Mouse (Mus musculus) liver, embryonic 14.5 days (tissue): ENCODE measurements around the gene Mgarp. TPM values are rescaled to one million over a fixed set of nuclear protein-coding genes. Genes with fewer than 3 reads are reported as not detected.
A peak's percentile ranks its signal among the peaks of the same experiment; 100 is the strongest.

ENCODE experiments used
- ATAC-seq: fragments of 200-750 bp; cut with Nextera tagmentation; 2 replicates; pipeline ENCODE4 v1.8.0; 2017; ENCODE audit warnings: moderate number of reproducible peaks, mild to moderate bottlenecking, moderate library complexity; ENCODE audit not compliant: insufficient read depth
- DNase-seq, 3 experiments: peaks; one replicate each; pipeline ENCODE4 v3.0.0-alpha.2; 2012 to 2013; ENCODE audit warnings: low read depth in 3 of 3, low spot score in 3 of 3
- H3K27ac ChIP-seq: fragments of 300-500 bp; sonication (generic); 2 replicates; pipeline ENCODE4 v1.5.1; 2014; ENCODE audit warnings: moderate library complexity, mild to moderate bottlenecking, control low read depth, inconsistent platforms
- H3K27me3 ChIP-seq: fragments of 300-500 bp; sonication (generic); 2 replicates; pipeline ENCODE4 v1.6.1; 2014; ENCODE audit warnings: mild to moderate bottlenecking, low read length, moderate library complexity; ENCODE audit not compliant: control insufficient read depth, insufficient read depth
- H3K36me3 ChIP-seq: fragments of 300-500 bp; sonication (generic); replicated peaks from 2 replicates; pipeline ENCODE4 v1.6.1; 2014; ENCODE audit warnings: low read depth; ENCODE audit not compliant: control insufficient read depth, insufficient read depth
- H3K4me1 ChIP-seq, 2 experiments: fragments of 200-500 bp in 1 of 2; fragments of 300-500 bp in 1 of 2; sonication (generic) in 1 of 2; replicated peaks; 2 replicates each; pipeline ENCODE4 v1.6.1; 2012 to 2014; ENCODE audit warnings: antibody characterized with exemption in 1 of 2, inconsistent platforms in 1 of 2, low read length in 1 of 2; ENCODE audit not compliant: control insufficient read depth in 2 of 2, insufficient read depth in 2 of 2
- H3K4me2 ChIP-seq: fragments of 300-500 bp; sonication (generic); 2 replicates; pipeline ENCODE4 v1.6.1; 2014; ENCODE audit warnings: low read depth, mild to moderate bottlenecking, control low read depth, moderate library complexity
- H3K4me3 ChIP-seq, 2 experiments: fragments of 200-500 bp in 1 of 2; fragments of 300-500 bp in 1 of 2; sonication (generic) in 1 of 2; 2 replicates each; pipeline ENCODE4 v1.5.1; 2012 to 2014; ENCODE audit warnings: low read depth in 2 of 2, low read length in 2 of 2, mild to moderate bottlenecking in 2 of 2, control low read depth in 1 of 2, inconsistent platforms in 1 of 2, moderate library complexity in 1 of 2; ENCODE audit not compliant: insufficient read depth in 1 of 2
- H3K9ac ChIP-seq: fragments of 300-500 bp; sonication (generic); replicated peaks from 2 replicates; pipeline ENCODE4 v1.6.1; 2014; ENCODE audit warnings: mild to moderate bottlenecking, control low read depth, moderate library complexity
- H3K9me3 ChIP-seq: fragments of 300-500 bp; sonication (generic); 2 replicates; pipeline ENCODE4 v1.6.1; 2016; ENCODE audit warnings: low read length, mixed read lengths; ENCODE audit not compliant: control insufficient read depth
- CTCF ChIP-seq: IDR thresholded peaks from 2 replicates; pipeline ENCODE4 v1.5.1; 2016; ENCODE audit warnings: antibody characterized with exemption, low read depth, control low read depth
- EP300 ChIP-seq: IDR thresholded peaks from 2 replicates; pipeline ENCODE4 v1.6.1; 2016; ENCODE audit warnings: antibody characterized with exemption, low read depth
- WGBS: fragments of 180-500 bp; shearing (Covaris S2); extraction: QIAGEN DNeasy Blood & Tissue Kit; methylation state at CpG from one replicate; pipeline ENCODE4 v1.1.7; 2014; ENCODE audit not compliant: insufficient replicate concordance; 5-methylcytosine and 5-hydroxymethylcytosine counted together
- polyA plus RNA-seq, 2 experiments: library from polyadenylated mRNA; depleted of rRNA in 1 of 2; stranded (reverse) in 1 of 2; unstranded in 1 of 2; fragments of >200 nt; fragmentation: Nextera tagmentation in 1 of 2; extraction: Ambion mirVana in 1 of 2; gene quantifications; 2 replicates each; pipeline versions ENCODE4 v1.2.1 to v1.2.3; 2012 to 2014

Gene Mgarp
- polyA plus RNA-seq, 2 experiments: 0.48 to 0.85 TPM

DNA sequence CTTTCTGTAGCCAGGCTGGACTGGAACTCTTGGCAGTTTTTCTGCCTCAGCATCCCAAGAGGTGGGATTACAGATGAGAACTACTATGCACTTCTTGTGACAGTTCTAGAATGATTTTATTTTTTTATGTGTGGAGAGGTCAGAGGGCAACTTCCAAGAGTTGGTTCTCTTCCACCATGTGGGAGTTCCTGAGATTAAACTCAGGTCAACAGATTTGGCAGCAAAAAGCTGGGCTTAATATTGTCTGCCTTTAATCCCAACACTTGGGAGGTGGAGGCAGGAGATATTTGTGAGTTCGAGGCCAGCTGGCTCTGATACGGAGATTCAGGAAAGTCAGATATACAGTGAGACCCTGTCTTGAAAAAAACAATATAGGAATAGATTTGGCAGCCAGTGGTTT, 21.4 kb upstream of the Mgarp start:
- DNase-seq (no peak), ATAC-seq (no peak)
- H3K9ac ChIP-seq: no peak overlapping the region; the same call in 1 of the 2 replicates
- 55% methylated on average over 2 of the region's 2 CpGs for WGBS
- no peak overlapping the region for H3K27ac ChIP-seq
- no peak for TF ChIP-seq CTCF
- peaks cover 23 to 29% of the 10 kb centered on the region in 2 experiments for H3K4me1 ChIP-seq
- H3K27me3 ChIP-seq: no peaks in the 10 kb centered on the region
- H3K9me3 ChIP-seq: no peaks in the 10 kb centered on the region
- no peaks in the 10 kb centered on the region; the same call in 1 of the 2 replicates for H3K36me3 ChIP-seq
- peak overlapping the region; percentile 85 for H3K4me2 ChIP-seq
- H3K4me3 ChIP-seq: peak overlapping the region in 1 of 2 experiments; percentile 86; a peak in 2 of 4 replicates

DNA sequence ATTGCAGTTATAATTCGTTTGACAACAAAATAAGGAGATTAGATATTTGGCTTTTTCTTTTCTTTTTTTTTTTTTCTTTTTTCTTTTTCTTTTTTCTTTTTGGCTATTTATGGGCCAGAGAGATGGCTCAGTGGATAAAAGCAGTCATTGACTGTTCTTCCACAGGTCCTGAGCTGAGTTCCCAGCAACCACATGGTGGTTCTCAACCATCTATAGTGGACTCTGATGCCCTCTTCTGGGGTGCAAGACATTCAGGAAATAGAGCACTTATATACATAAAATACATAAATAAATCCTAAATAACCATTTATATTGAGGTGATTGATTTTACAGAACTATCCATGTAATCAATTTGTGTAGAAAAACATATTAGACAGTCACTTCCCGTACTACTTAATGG, 20.9 kb upstream of the Mgarp start:
- TF ChIP-seq CTCF (no peak), EP300 (no peak)
- Histone ChIP-seq H3K36me3 (no peaks in the 10 kb centered on the region; the same call in 1 of the 2 replicates), H3K27ac (peak overlapping the region; percentile 85), H3K4me2 (peak overlapping the region; percentile 85), H3K9ac (peak overlapping the region; percentile 98; the same call in 1 of the 2 replicates), H3K4me3 (peak overlapping the region; percentile 86 to 98; a peak in 3 of 4 replicates), H3K4me1 (peaks cover 24 to 29% of the 10 kb centered on the region in 2 experiments), H3K9me3 (no peaks in the 10 kb centered on the region), H3K27me3 (no peaks in the 10 kb centered on the region)
- ATAC-seq (no peak), DNase-seq (no peak)
- 46% methylated on average over 2 of the region's 2 CpGs for whole genome bisulfite sequencing

DNA sequence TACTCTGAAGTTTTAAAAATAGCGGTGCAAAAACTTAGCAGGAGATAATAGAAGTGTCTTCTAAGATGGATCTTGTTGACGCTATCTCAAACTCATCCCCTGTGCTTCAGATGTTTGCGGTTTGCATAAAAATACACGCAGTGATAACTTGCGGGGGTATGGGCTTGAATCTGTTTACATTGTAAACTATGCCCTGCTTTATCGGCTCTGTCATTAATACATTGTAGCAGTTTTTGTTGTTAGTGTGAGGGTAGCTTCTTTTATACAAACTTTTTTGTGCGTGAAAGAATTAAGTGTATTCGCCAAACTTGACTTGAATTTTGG, 20.6 kb upstream of the Mgarp start:
- H3K36me3 ChIP-seq: no peaks in the 10 kb centered on the region; the same call in 1 of the 2 replicates
- peaks cover 24 to 29% of the 10 kb centered on the region in 2 experiments for H3K4me1 ChIP-seq
- ATAC-seq (no peak), DNase-seq (no peak)
- TF ChIP-seq EP300: no peak
- no peak for TF ChIP-seq CTCF
- peak overlapping the region; percentile 86 to 98 for H3K4me3 ChIP-seq
- no peaks in the 10 kb centered on the region for H3K9me3 ChIP-seq
- peak overlapping the region; percentile 98 for H3K9ac ChIP-seq
- 7% methylated on average over 8 of the region's 8 CpGs for WGBS
- no peaks in the 10 kb centered on the region for H3K27me3 ChIP-seq
- peak overlapping the region; percentile 85 for H3K27ac ChIP-seq
- H3K4me2 ChIP-seq: peak overlapping the region; percentile 85

DNA sequence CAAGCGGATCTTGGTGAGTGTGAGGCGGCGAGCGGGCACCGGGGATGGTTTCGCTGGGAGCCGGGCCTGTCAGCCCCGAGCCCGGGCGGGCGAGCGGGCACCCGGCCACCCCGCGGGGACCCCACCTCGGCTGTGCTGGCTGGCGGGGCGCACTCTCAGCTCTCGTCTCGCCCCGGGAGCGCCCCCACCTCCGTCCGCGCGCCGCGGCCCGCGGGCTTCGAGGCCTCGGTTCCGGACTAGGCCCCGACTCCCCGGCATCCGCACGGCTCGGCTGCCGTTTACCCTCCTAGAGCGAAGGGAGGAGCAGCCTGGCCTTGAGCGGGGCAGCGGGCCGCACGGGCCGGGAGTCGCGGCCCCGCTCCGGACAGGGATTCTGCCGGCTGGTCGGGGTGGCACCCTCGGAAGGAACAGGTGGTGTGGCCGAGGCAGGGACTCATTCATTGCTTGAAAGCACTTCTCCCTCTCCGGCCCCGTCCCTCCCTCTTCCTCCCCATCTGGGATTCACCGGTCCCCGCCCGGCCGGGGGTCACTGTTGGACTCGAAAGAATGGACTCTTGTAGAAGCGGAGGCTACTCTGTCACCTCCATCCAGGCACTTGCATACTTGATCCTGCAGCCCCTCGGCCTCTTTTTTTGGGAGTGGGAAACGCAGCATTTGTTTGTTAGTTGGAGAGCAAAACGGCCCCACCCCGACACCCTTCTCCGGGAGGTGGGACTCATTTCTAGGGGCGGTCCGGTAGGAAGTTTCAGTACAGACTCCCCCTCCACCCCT, 20.0 kb upstream of the Mgarp start:
- Histone ChIP-seq H3K9me3 (no peaks in the 10 kb centered on the region), H3K4me1 (peaks cover 24 to 26% of the 10 kb centered on the region in 2 experiments), H3K27ac (peak overlapping the region; percentile 85), H3K27me3 (no peaks in the 10 kb centered on the region), H3K4me2 (peak overlapping the region; percentile 85), H3K36me3 (no peaks in the 10 kb centered on the region; the same call in 1 of the 2 replicates), H3K9ac (peak overlapping the region; percentile 98), H3K4me3 (peak overlapping the region; percentile 86 to 98)
- TF ChIP-seq CTCF: no peak
- TF ChIP-seq EP300: no peak
- under 1% methylated on average over 59 of the region's 68 CpGs for WGBS
- ATAC-seq (peak; percentile 56), DNase-seq (peak in 1 of 3 experiments; percentile 37)

DNA sequence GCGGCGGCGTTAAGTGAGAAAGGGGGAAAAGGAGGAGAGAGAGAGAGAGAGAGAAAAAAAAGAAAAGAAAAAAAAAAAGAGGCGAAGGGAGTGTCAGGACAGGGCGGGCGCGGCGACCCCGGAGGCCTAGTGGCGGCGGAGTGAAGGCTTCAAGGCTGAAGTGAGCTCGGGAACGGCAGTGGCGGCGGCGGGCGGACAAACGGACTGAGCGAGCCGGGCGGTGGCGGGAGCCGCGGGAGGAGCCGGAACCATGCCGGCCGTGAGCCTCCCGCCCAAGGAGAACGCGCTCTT, 19.5 kb upstream of the Mgarp start:
- H3K36me3 ChIP-seq: no peaks in the 10 kb centered on the region; the same call in 1 of the 2 replicates
- H3K4me2 ChIP-seq: peak overlapping the region; percentile 85
- H3K4me1 ChIP-seq: peaks cover 24% of the 10 kb centered on the region in 2 experiments
- TF ChIP-seq EP300: no peak
- TF ChIP-seq CTCF: 0 out of 2 replicates have a peak, but pooled peaks have one; percentile 12
- DNase-seq (no peak), ATAC-seq (peak; percentile 62)
- no peaks in the 10 kb centered on the region for H3K9me3 ChIP-seq
- peak overlapping the region; percentile 86 to 98 for H3K4me3 ChIP-seq
- H3K27ac ChIP-seq: peak overlapping the region; percentile 85
- H3K27me3 ChIP-seq: no peaks in the 10 kb centered on the region
- H3K9ac ChIP-seq: peak overlapping the region; percentile 98
- under 1% methylated on average over 30 of the region's 30 CpGs for WGBS
